Mouse (Mus musculus) left cerebral cortex, adult 8-10 months (tissue): Measurements from ENCODE around the gene Dock2. TPM values are rescaled to one million over a fixed set of nuclear protein-coding genes. Genes with fewer than 3 reads are reported as not detected.

ENCODE experiments used
- DNase-seq, 2 experiments: peaks; one replicate each; pipeline ENCODE4 v3.0.0; 2022; ENCODE audit warnings: low spot score in 2 of 2
- total RNA-seq, 4 experiments: library from RNA; stranded (reverse); gene quantifications; 2 replicates each; pipeline ENCODE4 v1.2.4; 2022

The Dock2 gene
- total RNA-seq, 4 experiments from 2014 or later = 3.3 to 8.6 (median 5.4) TPM

DNA sequence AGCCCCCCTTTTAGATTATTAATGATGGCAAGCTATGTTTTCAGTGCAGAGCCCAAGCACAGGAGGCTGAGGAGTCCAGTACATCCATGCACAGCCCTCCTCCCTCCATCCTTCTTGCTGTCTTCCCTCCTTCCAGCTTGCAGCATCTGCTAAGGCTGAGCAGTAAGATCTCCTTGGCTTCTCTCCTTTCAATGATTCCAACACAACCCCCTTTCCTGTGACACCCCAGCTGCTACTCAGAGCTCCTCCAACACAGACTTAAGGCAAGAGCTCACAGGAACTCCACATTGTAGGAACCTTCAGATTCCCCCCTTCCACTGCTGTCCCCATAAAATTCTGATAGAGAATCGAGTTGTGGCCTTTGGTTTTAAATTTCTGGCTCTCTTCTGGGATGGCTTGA is 580.9 kb downstream of the Dock2 start:
- no peak for DNase-seq

DNA sequence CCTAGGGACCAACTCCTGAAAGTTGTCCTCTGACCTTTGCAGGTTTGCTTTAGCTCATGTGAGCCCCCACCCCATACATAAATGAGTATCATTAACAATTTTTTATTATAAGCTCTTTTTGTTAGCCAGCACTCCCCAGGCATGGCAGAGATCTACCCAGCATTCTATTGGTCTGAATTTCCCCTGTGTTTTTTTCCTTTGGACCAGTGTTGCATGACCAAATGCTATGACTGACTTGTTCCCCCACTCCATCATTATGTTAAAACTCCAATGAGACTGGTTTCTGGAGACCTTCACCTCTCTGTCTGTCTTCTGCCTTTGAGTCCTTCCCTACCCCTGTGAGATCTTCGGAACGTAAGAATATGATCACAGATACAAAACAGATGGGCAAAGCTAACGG is 588.5 kb downstream of the Dock2 start:
- no peak for DNase-seq

DNA sequence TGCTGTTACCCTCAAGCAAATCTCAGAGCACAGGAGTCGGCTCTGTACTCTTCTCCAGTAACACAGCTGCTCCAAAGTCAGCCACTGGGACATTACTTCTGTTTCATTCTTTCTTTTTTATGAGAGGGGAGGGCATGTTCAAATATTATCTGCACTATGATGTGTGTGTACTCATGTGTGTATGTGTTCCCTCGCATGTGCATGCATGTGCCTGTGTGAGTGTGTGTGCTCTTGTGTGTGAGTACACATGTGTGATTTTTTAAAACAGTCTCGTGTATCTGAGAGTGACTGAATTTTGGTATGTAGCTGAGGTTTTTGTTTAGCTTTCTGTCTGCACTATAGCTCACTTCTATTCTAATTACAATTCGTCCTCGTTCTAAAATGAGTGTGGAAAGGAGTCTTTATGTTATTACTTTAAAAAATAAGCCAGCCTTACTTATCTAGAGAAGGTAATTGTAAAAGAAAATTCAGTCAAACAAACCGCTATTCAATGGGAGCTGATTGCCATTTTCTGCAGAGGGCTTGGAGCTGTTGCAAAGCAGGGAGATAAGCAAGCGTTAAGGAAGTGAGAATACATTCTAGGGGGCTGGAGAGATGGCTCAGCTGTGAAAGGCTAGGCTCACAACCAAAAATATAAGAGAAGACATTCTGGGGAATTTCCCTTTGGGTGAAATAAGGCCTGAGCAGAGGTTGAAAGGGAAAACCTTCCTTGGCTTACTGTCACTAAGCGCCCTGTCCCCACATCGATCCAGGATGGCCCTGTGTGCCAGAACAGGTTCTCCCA is 589.3 kb downstream of the Dock2 start:
- DNase-seq = no peak

DNA sequence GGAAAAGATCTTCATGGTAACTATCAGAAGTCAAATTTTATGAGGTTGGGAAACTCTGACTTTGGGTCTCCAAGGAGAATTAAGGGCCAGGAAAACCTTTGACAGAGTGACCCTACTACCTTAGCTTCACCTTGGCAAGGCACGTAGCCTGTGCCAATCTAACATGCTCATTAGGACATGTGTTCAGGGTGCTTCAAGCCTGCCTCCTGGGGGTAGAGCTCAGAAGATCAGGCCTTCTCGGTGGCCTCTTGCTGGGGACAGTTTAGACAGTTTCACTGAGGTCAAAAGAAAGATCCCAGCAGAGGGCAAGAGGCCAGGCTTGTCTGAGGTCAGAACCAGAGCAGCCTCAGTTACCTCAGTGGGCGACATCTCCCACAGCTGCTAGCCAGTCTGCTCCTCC is 590.0 kb downstream of the Dock2 start:
- DNase-seq = no peak

DNA sequence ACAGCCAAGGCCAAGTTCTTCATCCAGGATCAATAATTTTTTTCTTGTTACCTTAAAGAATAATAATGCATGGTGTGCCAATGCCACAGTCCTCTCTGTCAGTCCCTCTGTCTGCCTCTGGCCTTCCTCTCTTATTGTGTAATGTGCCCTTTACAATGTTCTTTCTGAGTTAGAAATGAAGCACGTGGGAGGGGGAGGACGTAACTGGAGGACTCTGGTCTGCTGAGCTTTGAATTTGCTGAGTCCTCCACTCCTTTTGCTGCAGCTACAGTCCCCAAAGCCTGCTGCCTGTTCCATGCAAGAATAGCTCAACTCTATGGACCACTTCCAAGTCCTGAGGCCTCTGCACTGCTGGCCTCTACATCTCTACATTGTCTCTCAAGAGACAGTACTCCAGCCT is 599.4 kb downstream of the Dock2 start:
- DNase-seq = no peak

DNA sequence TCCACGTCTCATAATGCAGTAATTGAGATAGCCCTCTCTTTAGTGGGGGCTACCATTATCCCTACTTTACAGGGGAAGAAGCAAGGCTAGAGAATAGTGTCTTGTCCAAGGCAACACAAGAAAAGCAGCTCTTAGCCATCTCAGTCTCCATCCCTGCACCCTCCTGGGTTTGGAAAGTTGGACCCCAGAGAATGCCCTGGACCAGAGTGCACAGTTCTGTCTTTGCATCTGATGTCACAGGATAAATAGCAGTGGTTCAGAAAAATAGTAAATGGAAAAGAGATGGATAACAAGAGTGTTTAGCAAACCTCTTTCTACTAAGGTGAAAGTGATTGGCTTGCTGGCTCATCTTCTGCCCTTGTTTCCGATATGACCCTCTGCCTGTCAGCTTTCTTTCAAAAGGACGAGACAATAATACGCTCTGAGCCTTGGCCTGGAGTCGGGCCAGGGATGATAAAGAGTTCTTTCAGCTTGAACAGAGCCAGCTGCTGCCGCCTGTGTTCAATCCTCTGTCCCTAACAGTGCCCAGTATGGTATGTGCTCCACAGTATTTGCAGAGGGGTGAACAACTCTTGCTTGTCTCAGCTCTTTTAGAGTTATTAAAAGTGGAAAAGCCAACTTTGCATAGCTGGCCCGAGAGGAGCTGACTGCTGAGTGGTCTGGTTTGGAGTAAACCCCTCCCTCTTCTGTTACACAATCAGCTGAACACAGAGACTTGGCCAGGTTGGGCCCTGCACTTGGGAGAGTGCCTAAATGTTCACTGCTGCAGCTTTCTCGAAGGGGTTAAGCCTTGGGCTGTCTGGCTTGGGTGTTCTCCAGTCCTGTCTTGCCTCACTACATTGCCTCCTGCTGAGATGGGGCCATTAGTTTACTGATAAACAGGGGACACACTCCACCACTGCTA is 602.2 kb downstream of the Dock2 start:
- peak; percentile 8 to 43 for DNase-seq

DNA sequence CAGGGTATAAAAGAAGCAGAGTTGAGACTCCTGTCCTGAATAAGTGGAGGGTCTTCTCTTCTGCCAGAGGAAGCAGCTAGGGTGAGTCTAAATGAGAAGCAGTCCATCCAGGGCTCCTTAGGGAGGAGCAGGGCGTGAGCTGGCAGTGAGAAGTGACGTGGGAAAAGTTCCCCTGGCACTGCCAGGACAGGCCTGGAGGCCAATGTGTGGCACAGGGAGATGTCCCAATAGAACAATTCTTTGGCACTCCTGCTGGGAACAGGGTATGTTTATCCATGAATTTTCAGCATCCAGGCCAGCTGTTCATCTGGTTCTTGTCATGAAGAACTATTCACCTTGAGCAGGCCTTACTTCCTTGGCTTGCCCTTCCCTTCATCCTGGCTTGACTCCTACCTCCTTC is 604.9 kb downstream of the Dock2 start:
- DNase-seq = no peak

Other genes starting within 250 kb of the Dock2 start
- gene Spdl1, start 49.7 kb upstream of the Dock2 start, total RNA-seq = under 1 TPM; 0.15 to 0.87 (median 0.51) TPM